Mouse (Mus musculus) liver, postnatal 0 days (tissue): ENCODE results near the gene Polk.

Experiments
- CTCF ChIP-seq: sonication (generic); IDR thresholded peaks from 2 replicates; pipeline ENCODE4 v1.5.1; 2016; ENCODE audit warnings: antibody characterized with exemption, low read depth
- EP300 ChIP-seq: IDR thresholded peaks from 2 replicates; pipeline ENCODE4 v1.6.1; 2016; ENCODE audit warnings: antibody characterized with exemption, low read depth, mild to moderate bottlenecking

- TF ChIP-seq CTCF (no peak), EP300 (no peak)
Measured at GRCm38 (mm10) chr13:96440436-96440835, 101.9 kb downstream of the Polk start.
